In genomic region chr2:136920257-136920993, GRCm38 (mm10) we compare ENCODE assay signal across 14 mouse cellular contexts. TPM values are rescaled to one million over a fixed set of nuclear protein-coding genes. Genes with fewer than 3 reads are reported as not detected.
DNase-seq lines count a peak whose midpoint lies in the region; ATAC-seq lines count a peak whose summit lies in the region.
"Had no signal": no experiment of that assay in that cellular context is flagged by ENCODE, and none has a peak within 500 bp of the region (broad histone marks: within the 10 kb centered on the region; RNA-seq: fewer than 3 reads in every experiment).

No protein-coding gene starts in this region.

- H3K4me1 ChIP-seq in lung, embryonic 16.5 days (replicated peaks; ENCODE audit: control insufficient read depth, insufficient read depth, low read length) = peaks cover 4% of the 10 kb centered on the region; the same call in 1 of the 2 replicates
- H3K4me1 ChIP-seq in stomach, embryonic 16.5 days (ENCODE audit: control insufficient read depth, insufficient read depth, low read length) = peaks cover 9% of the 10 kb centered on the region
- no peaks in the 10 kb centered on the region for H3K4me1 ChIP-seq in forebrain, embryonic 11.5 days (replicated peaks; ENCODE audit: control insufficient read depth, insufficient read depth, low read length)
- H3K4me1 ChIP-seq: forebrain, embryonic 10.5 days; limb, embryonic 15.5 days had no signal

- WGBS in lung, embryonic 16.5 days = 69% methylated on average over 3 of the region's 3 CpGs
- 28% methylated on average over 3 of the region's 3 CpGs for WGBS in large intestine, adult 2 months
- WGBS in stomach, embryonic 16.5 days = 58% methylated on average over 3 of the region's 3 CpGs
- 92% methylated on average over 3 of the region's 3 CpGs for WGBS in forebrain, embryonic 11.5 days

- no peak overlapping the region for H3K4me3 ChIP-seq in lung, embryonic 16.5 days (ENCODE audit: low read length)
- no peak overlapping the region for H3K4me3 ChIP-seq in stomach, embryonic 16.5 days (replicated peaks; ENCODE audit: low read length)
- H3K4me3 ChIP-seq in forebrain, embryonic 11.5 days (ENCODE audit: low read depth, low read length) = no peak overlapping the region
- H3K4me3 ChIP-seq: forebrain, embryonic 10.5 days; heart, adult 2 months; limb, embryonic 15.5 days had no signal

- no peak overlapping the region for H3K4me2 ChIP-seq in lung, embryonic 16.5 days (ENCODE audit: low read depth, low read length)
- H3K4me2 ChIP-seq in stomach, embryonic 16.5 days (ENCODE audit: low read depth, low read length) = no peak overlapping the region
- H3K4me2 ChIP-seq in forebrain, embryonic 11.5 days (ENCODE audit: low read depth, low read length, severe bottlenecking) = no peak overlapping the region
- H3K4me2 ChIP-seq: limb, embryonic 15.5 days had no signal

- no peak overlapping the region for H3K9ac ChIP-seq in lung, embryonic 16.5 days (ENCODE audit: low read length)
- no peak overlapping the region for H3K9ac ChIP-seq in stomach, embryonic 16.5 days (ENCODE audit: low read length)
- H3K9ac ChIP-seq in forebrain, embryonic 11.5 days (ENCODE audit: low read length) = no peak overlapping the region
- H3K9ac ChIP-seq: limb, embryonic 15.5 days had no signal

- H3K36me3 ChIP-seq in lung, embryonic 16.5 days (ENCODE audit: control insufficient read depth, insufficient read depth, low read length) = no peaks in the 10 kb centered on the region
- H3K36me3 ChIP-seq in stomach, embryonic 16.5 days (ENCODE audit: control insufficient read depth, insufficient read depth, low read length) = no peaks in the 10 kb centered on the region
- H3K36me3 ChIP-seq in forebrain, embryonic 11.5 days (ENCODE audit: control insufficient read depth, insufficient read depth, low read length) = no peaks in the 10 kb centered on the region
- H3K36me3 ChIP-seq: forebrain, embryonic 10.5 days; limb, embryonic 15.5 days had no signal

- no peaks in the 10 kb centered on the region for H3K9me3 ChIP-seq in lung, embryonic 16.5 days (ENCODE audit: control insufficient read depth, low read length)
- H3K9me3 ChIP-seq in stomach, embryonic 16.5 days (replicated peaks; ENCODE audit: control insufficient read depth, low read length) = no peaks in the 10 kb centered on the region
- H3K9me3 ChIP-seq in forebrain, embryonic 11.5 days (ENCODE audit: control insufficient read depth, low read length) = no peaks in the 10 kb centered on the region
- H3K9me3 ChIP-seq: forebrain, embryonic 10.5 days; limb, embryonic 15.5 days had no signal

- 0 out of 2 replicates have a peak, but pooled peaks have one; percentile 12 for ATAC-seq in lung, embryonic 16.5 days (ENCODE audit: low read depth)
- no peak for ATAC-seq in stomach, embryonic 16.5 days (ENCODE audit: insufficient read depth, low FRiP score)
- no peak for ATAC-seq in forebrain, embryonic 11.5 days (replicated peaks; ENCODE audit: low FRiP score)
- ATAC-seq: inflammation-experienced regulatory T-cells, adult 6 months had no signal

- no peak overlapping the region for H3K27ac ChIP-seq in lung, embryonic 16.5 days (ENCODE audit: low read length)
- peak overlapping the region; percentile 62; the same call in 1 of the 2 replicates for H3K27ac ChIP-seq in stomach, embryonic 16.5 days (ENCODE audit: low read length)
- H3K27ac ChIP-seq in forebrain, embryonic 11.5 days (ENCODE audit: low read depth, low read length) = no peak overlapping the region
- H3K27ac ChIP-seq: forebrain, embryonic 10.5 days; heart, adult 2 months; limb, embryonic 15.5 days had no signal

- no peaks in the 10 kb centered on the region for H3K27me3 ChIP-seq in lung, embryonic 16.5 days (ENCODE audit: control insufficient read depth, insufficient read depth, low read depth, low read length)
- H3K27me3 ChIP-seq in stomach, embryonic 16.5 days (ENCODE audit: control insufficient read depth, insufficient read depth, low read length) = no peaks in the 10 kb centered on the region
- H3K27me3 ChIP-seq in forebrain, embryonic 11.5 days (ENCODE audit: control insufficient read depth, insufficient read depth, low read length) = no peaks in the 10 kb centered on the region
- H3K27me3 ChIP-seq: limb, embryonic 15.5 days had no signal

- no peak for DNase-seq in lung, postnatal 4 days
- DNase-seq in c-Kit-negative CD71-positive TER-119-positive erythroid progenitor cells, embryonic 14.5 days (ENCODE audit: low read depth, low spot score) = peak; percentile 33
- peak; percentile 38 for DNase-seq in large intestine, adult 2 months (ENCODE audit: low read depth, low spot score)
- no peak for DNase-seq in forebrain, embryonic 11.5 days (ENCODE audit: low spot score)
- DNase-seq in c-Kit-positive CD71-positive TER-119-positive erythroid progenitor cells, embryonic 14.5 days (ENCODE audit: low spot score) = no peak
- DNase-seq: cerebellum, adult 11-12 months; kidney, postnatal 4 days; spleen, adult 18-20 months had no signal

RNA-seq across cellular contexts. Expression of gene AL731706.1, which starts 29.2 kb away (rescaled TPM):
- polyA plus RNA-seq in lung, embryonic 16.5 days (2015; fragmentation: Nextera tagmentation; extraction: Ambion mirVana) = 27.9 and 28.9 TPM in 2 replicates
- 6.0 and 10.0 TPM in 2 replicates for polyA plus RNA-seq in large intestine, adult 2 months (2012; rRNA removed)
- 24.7 and 32.6 TPM in 2 replicates for polyA plus RNA-seq in stomach, embryonic 16.5 days (2015; fragmentation: Nextera tagmentation; extraction: Ambion mirVana)
- polyA plus RNA-seq in forebrain, embryonic 11.5 days (2014; fragmentation: Nextera tagmentation; extraction: Ambion mirVana) = 22.9 and 28.1 TPM in 2 replicates

RNA-seq across cellular contexts. Expression of gene Mkks, which starts 29.2 kb away (rescaled TPM):
- 12.8 and 13.4 TPM in 2 replicates for polyA plus RNA-seq in lung, embryonic 16.5 days (2015; fragmentation: Nextera tagmentation; extraction: Ambion mirVana)
- 7.5 and 8.6 TPM in 2 replicates for polyA plus RNA-seq in large intestine, adult 2 months (2012; rRNA removed)
- polyA plus RNA-seq in stomach, embryonic 16.5 days (2015; fragmentation: Nextera tagmentation; extraction: Ambion mirVana) = 13.7 and 18.7 TPM in 2 replicates
- polyA plus RNA-seq in forebrain, embryonic 11.5 days (2014; fragmentation: Nextera tagmentation; extraction: Ambion mirVana) = 13.6 and 14.5 TPM in 2 replicates

RNA-seq across cellular contexts. Expression of gene Slx4ip, which starts 29.4 kb away (rescaled TPM):
- 6.0 and 7.3 TPM in 2 replicates for polyA plus RNA-seq in lung, embryonic 16.5 days (2015; fragmentation: Nextera tagmentation; extraction: Ambion mirVana)
- 0.98 and 1.1 TPM in 2 replicates for polyA plus RNA-seq in large intestine, adult 2 months (2012; rRNA removed)
- polyA plus RNA-seq in stomach, embryonic 16.5 days (2015; fragmentation: Nextera tagmentation; extraction: Ambion mirVana) = 5.6 and 5.7 TPM in 2 replicates
- polyA plus RNA-seq in forebrain, embryonic 11.5 days (2014; fragmentation: Nextera tagmentation; extraction: Ambion mirVana) = 9.7 and 10.5 TPM in 2 replicates

RNA-seq across cellular contexts. Expression of gene AL731706.2, which starts 34.9 kb away (rescaled TPM):
- polyA plus RNA-seq in lung, embryonic 16.5 days (2015; fragmentation: Nextera tagmentation; extraction: Ambion mirVana) = 31.8 and 41.3 TPM in 2 replicates
- not detected in 2 replicates for polyA plus RNA-seq in large intestine, adult 2 months (2012; rRNA removed)
- 26.9 and 53.9 TPM in 2 replicates for polyA plus RNA-seq in stomach, embryonic 16.5 days (2015; fragmentation: Nextera tagmentation; extraction: Ambion mirVana)
- 31.8 and 34.0 TPM in 2 replicates for polyA plus RNA-seq in forebrain, embryonic 11.5 days (2014; fragmentation: Nextera tagmentation; extraction: Ambion mirVana)
- polyA plus RNA-seq: heart, adult 2 months had no signal

Comparison
In these comparisons a context has a peak if more than half of its experiments do, and no peak if none do; other contexts are left out.
1. DNase-seq: peak in c-Kit-negative CD71-positive TER-119-positive erythroid progenitor cells, embryonic 14.5 days (single experiment) and large intestine, adult 2 months (single experiment); none in lung, postnatal 4 days (0 of 2), forebrain, embryonic 11.5 days (single experiment) and c-Kit-positive CD71-positive TER-119-positive erythroid progenitor cells, embryonic 14.5 days (single experiment).